Mouse (Mus musculus) hindbrain, postnatal 0 days (tissue): ENCODE data around the gene Tbx10. TPM values are rescaled to one million over a fixed set of nuclear protein-coding genes. Genes with fewer than 3 reads are reported as not detected.
"Not testable (repeated sequence)": the region's sequence is repeated elsewhere in the genome, so short reads cannot be mapped to it uniquely, and the experiment has no call there.

Experiments
- ATAC-seq: fragments of 200-750 bp; cut with Nextera tagmentation; 2 replicates; pipeline ENCODE4 v1.8.0; 2017; ENCODE audit warnings: mild to moderate bottlenecking, moderate TSS enrichment, moderate library complexity
- DNase-seq: peaks from one replicate; pipeline ENCODE4 v3.0.0-alpha.2; 2015; ENCODE audit warnings: low spot score
- H3K27ac ChIP-seq: fragments of 300-500 bp; sonication (generic); 2 replicates; pipeline ENCODE4 v1.5.1; 2014; ENCODE audit warnings: mild to moderate bottlenecking
- H3K27me3 ChIP-seq: fragments of 300-500 bp; sonication (generic); 2 replicates; pipeline ENCODE4 v1.6.1; 2014; ENCODE audit warnings: low read length, mixed read lengths; ENCODE audit not compliant: insufficient read depth
- H3K36me3 ChIP-seq: fragments of 300-500 bp; sonication (generic); 2 replicates; pipeline ENCODE4 v1.6.1; 2014; ENCODE audit warnings: low read length, mixed read lengths; ENCODE audit not compliant: insufficient read depth
- H3K4me1 ChIP-seq: fragments of 300-500 bp; sonication (generic); 2 replicates; pipeline ENCODE4 v1.6.1; 2014; ENCODE audit warnings: antibody characterized with exemption, low read length, mixed read lengths; ENCODE audit not compliant: insufficient read depth
- H3K4me2 ChIP-seq: fragments of 300-500 bp; sonication (generic); 2 replicates; pipeline ENCODE4 v1.6.1; 2014; ENCODE audit warnings: low read depth, mild to moderate bottlenecking, low read length, moderate library complexity, mixed read lengths
- H3K4me3 ChIP-seq: fragments of 300-500 bp; sonication (generic); 2 replicates; pipeline ENCODE4 v1.5.1; 2014; ENCODE audit warnings: low read length
- H3K9ac ChIP-seq: fragments of 300-500 bp; sonication (generic); replicated peaks from 2 replicates; pipeline ENCODE4 v1.6.1; 2014; ENCODE audit warnings: mild to moderate bottlenecking, low read length, moderate library complexity, mixed read lengths
- H3K9me3 ChIP-seq: fragments of 300-500 bp; sonication (generic); 2 replicates; pipeline ENCODE4 v1.6.1; 2016; ENCODE audit warnings: low read length, mixed read lengths
- CTCF ChIP-seq: IDR thresholded peaks from 2 replicates; pipeline ENCODE4 v1.5.1; 2016; ENCODE audit warnings: antibody characterized with exemption, control low read depth, low read depth
- WGBS: fragments of 180-500 bp; shearing (Covaris S2); extraction: QIAGEN DNeasy Blood & Tissue Kit; methylation state at CpG from one replicate; pipeline ENCODE4 v1.1.7; 2014; 5-methylcytosine and 5-hydroxymethylcytosine counted together
- polyA plus RNA-seq: library from polyadenylated mRNA; unstranded; fragments of >200 nt; fragmentation: Nextera tagmentation; extraction: Ambion mirVana; gene quantifications from 2 replicates; pipeline ENCODE4 v1.2.1, GENCODE M21; 2015
- total RNA-seq: library from RNA; depleted of rRNA; stranded (reverse); fragments of >200 nt; gene quantifications from 2 replicates; pipeline ENCODE4 v1.2.3, GENCODE M21; 2014

The Tbx10 gene
- total and polyA plus RNA-seq, 2 experiments from 2014 or later: 0.36 TPM; not detected in 1

DNA sequence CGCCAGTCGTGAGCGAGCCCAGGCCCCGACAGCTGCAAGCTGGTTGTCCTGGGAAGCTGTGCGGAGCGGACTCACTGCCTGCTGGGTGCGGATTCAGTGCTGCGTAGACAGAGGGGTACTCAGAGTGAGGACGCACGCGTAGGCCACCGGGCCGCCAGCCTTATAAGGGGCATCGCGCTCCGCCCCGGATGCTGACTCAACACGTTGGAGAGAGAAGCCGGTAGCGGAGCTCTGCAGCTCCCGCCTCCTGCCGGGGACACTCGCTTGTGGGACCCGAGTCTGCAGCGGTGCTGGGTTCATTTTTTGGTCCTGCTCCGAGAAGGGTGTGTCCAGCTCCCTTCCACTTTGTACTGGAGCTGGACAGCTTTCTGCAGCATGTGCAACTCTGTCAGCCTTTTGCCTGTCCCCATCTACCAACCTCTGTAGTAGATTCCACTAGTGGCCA lies 45.3 kb downstream of the Tbx10 start, which contains the start of gene Gstp1:
Gstp1 (minus strand) TSS at position 198 of the 445 bp plus-strand sequence.
- H3K27ac ChIP-seq: peak within 1 kb of the TSS; percentile 70
- peak within 1 kb of the TSS; percentile 62 for H3K4me3 ChIP-seq
- DNase-seq (peak; percentile 90), ATAC-seq (peak; percentile 91)
- WGBS: 0% methylated on average over 26 of the region's 26 CpGs
- peak within 1 kb of the TSS; percentile 69 for H3K9ac ChIP-seq
- H3K27me3 ChIP-seq: no peaks in the 10 kb centered on the region
- H3K4me2 ChIP-seq: peak within 1 kb of the TSS; percentile 71
- peak; percentile 47 for TF ChIP-seq CTCF
- H3K4me1 ChIP-seq: 0 out of 2 replicates have a peak, but pooled peaks cover 4% of the 10 kb centered on the region
- no peaks in the 10 kb centered on the region for H3K36me3 ChIP-seq
- no peaks in the 10 kb centered on the region for H3K9me3 ChIP-seq

DNA sequence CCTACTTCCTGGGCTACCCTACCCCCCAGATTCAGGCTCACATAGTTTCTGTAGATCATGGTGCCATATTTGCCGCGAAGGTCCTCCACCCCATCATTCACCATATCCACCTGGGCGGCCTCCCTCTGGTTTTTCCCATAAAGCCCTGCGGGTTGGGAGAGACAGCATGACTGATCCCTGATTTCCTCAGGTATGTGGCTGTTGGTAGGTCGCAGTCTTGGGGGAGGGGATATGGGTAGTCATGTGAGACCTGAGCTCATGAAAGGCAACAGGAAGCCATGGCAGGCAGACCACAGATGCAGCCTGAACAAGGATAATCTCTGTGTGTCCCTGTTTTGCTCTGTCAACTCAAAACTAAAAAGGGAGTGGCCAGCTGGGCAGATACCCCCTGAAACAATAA lies 48.4 kb downstream of the Tbx10 start:
- H3K27ac ChIP-seq, H3K4me2 ChIP-seq, DNase-seq, H3K36me3 ChIP-seq, H3K27me3 ChIP-seq, H3K4me1 ChIP-seq, H3K4me3 ChIP-seq, ATAC-seq, H3K9ac ChIP-seq, H3K9me3 ChIP-seq: not testable (repeated sequence)
- WGBS: 81% methylated on average over 5 of the region's 5 CpGs

DNA sequence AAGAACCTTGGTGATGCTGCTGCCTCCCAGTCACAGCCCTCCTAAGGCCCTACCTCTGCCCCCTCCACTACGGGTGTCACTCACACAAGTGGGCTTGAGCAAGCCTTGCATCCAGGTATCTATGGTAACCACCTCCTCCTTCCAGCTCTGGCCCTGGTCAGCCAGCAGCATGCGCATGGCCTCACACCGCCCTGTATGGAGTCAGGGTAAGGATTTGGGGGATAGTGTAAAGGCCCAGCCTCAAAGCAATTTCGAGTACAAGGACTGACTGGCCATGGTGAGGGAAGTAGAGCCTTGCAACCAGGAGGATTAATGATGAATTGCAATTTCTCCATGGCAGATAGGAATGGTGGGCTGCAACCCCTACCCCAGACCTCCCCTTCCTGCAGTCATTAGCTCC lies 48.9 kb downstream of the Tbx10 start:
- not testable (repeated sequence) for ATAC-seq, H3K4me2 ChIP-seq, H3K27me3 ChIP-seq, H3K4me3 ChIP-seq, H3K27ac ChIP-seq, H3K36me3 ChIP-seq, H3K9ac ChIP-seq, H3K4me1 ChIP-seq, DNase-seq, H3K9me3 ChIP-seq
- WGBS: 73% methylated on average over 3 of the region's 4 CpGs

DNA sequence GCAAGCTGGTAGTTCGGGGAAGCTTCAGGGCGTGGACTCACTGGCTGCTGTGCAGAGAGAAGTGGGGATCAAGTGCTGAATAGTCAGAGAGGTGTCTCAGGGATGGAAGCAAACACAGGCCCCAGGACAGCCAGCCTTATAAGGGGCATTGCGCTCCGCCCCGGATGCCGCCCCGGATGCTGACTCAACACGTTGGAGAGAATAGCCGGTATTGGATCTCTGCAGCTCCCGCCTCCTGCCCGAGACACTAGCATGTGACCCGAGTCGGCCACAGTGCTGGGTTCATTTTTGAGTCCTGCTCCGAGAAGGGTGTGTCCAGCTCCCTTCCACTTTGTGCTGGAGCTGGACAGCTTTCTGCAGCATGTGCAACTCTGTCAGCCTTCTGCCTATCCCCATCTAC lies 49.6 kb downstream of the Tbx10 start:
- no peak overlapping the region for H3K4me3 ChIP-seq
- no peaks in the 10 kb centered on the region for H3K4me1 ChIP-seq
- WGBS: 70% methylated on average over 14 of the region's 14 CpGs
- DNase-seq: no peak
- TF ChIP-seq CTCF: no peak
- H3K4me2 ChIP-seq: no peak overlapping the region
- H3K27ac ChIP-seq: no peak overlapping the region
- H3K9ac ChIP-seq: no peak overlapping the region
- no peaks in the 10 kb centered on the region for H3K9me3 ChIP-seq
- no peaks in the 10 kb centered on the region for H3K27me3 ChIP-seq
- ATAC-seq: no peak
- no peaks in the 10 kb centered on the region for H3K36me3 ChIP-seq

DNA sequence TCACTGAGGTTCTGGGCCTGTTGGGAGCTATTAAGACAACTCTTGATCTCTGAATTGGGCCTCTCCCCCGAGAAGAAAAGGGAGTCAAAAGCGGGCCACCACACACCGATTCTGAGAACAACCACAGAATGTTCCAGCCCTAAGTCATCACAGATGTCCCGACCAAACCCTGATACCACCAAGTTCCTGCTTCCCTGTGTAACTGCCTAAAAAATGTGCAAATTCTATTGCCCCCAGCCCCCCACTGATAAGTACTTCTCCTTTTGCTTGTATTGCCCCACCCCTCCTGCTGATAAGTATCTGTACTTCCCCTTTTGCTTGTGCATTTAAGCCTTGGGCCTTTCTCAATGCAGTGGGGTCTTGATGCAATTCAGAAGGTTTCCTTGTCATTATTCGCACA lies 51.6 kb downstream of the Tbx10 start:
- 92% methylated on average over 5 of the region's 5 CpGs for WGBS
- ATAC-seq, H3K9ac ChIP-seq, H3K27ac ChIP-seq, H3K36me3 ChIP-seq, DNase-seq, H3K4me2 ChIP-seq, H3K4me1 ChIP-seq, H3K27me3 ChIP-seq, H3K9me3 ChIP-seq, H3K4me3 ChIP-seq: not testable (repeated sequence)

DNA sequence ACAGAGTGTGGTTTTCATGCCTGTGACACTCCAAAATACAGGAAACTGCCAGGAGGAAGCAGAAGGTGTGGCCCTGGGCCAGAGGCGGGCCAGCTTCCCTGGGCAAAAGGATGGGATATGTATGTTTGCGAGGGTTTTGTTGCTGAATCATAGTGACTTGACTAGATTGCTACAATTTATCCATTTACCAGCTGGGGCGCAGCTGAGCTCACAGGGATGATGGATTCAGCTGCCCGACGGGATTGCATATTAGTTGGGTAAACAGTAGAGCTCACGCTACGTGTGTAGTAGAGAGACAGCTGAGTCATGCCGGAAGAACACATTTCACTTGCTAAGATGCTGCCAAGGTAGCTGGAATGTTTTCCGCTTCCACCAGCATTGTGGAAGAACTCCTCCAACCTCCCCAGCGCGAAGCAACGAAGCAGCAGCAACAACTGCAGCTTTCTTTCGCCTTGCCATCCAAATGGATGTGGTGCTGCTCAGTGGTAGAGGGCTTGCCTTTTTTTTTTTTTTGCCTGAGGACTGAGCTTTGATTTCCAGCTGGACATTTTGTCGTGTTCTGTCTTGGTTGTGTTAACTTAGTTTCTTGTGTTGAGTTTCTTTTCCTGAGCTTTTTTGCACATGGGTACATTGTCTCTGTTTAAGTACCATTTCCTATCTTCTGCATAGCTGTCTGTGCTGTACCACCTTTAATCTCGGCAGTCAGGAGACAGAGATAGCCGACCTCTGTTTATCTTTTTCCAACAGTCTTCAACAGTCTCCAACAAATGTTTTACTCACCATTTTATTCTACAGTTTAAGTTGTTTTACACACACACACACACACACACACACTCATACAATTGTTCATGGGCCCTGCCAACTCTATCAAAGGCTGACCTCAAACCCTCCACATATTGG lies 53.7 kb downstream of the Tbx10 start, which contains the start of gene Gstp2:
Gstp2 (minus strand) TSS at position 58 of the 900 bp plus-strand sequence.
- Histone ChIP-seq H3K27me3 (no peaks in the 10 kb centered on the region), H3K9me3 (no peaks in the 10 kb centered on the region), H3K27ac (no peak within 1 kb of the TSS), H3K36me3 (no peaks in the 10 kb centered on the region), H3K4me1 (no peaks in the 10 kb centered on the region), H3K9ac (no peak within 1 kb of the TSS), H3K4me3 (no peak within 1 kb of the TSS), H3K4me2 (peak within 1 kb of the TSS; percentile 33)
- peak; percentile 78 for DNase-seq
- WGBS: 41% methylated on average over 16 of the region's 16 CpGs
- ATAC-seq: peak; percentile 79
- TF ChIP-seq CTCF: peak; percentile 59

DNA sequence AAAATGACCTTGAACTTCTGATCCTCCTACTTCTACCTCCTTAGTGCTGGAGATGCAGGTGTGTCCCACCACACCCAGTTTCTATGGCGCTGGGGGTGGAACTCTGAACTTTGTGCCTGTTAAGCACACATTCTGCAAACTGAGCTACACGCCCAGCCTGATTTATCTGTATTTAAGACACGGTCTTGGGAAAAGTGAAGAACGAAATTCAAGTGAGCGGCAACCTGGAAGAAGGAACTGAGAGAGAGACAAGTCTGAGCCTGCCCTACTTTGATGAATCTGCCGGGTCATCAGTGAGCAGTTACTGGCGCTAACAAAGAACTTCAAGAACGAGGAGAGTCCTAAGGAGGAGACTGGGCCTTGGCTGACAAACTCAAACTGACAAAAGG lies 54.3 kb downstream of the Tbx10 start:
- ATAC-seq: no peak
- TF ChIP-seq CTCF: no peak

More for the DNA sequence above, 54.3 kb downstream of the Tbx10 start:
- H3K4me1 ChIP-seq: no peaks in the 10 kb centered on the region
- H3K27me3 ChIP-seq: no peaks in the 10 kb centered on the region
- H3K36me3 ChIP-seq: no peaks in the 10 kb centered on the region
- no peak overlapping the region for H3K4me2 ChIP-seq
- no peak overlapping the region for H3K9ac ChIP-seq
- DNase-seq: no peak
- 84% methylated on average over 8 of the region's 8 CpGs for WGBS
- H3K9me3 ChIP-seq: no peaks in the 10 kb centered on the region
- H3K4me3 ChIP-seq: no peak overlapping the region
- H3K27ac ChIP-seq: no peak overlapping the region
